Mouse (Mus musculus) MEL (cell line): Measurements from ENCODE around the gene Calcrl.

Experiments used
- CTCF ChIP-seq, 3 experiments: IDR thresholded peaks in 2 of 3; conservative IDR thresholded peaks in 1 of 3; 2 replicates each; pipeline ENCODE4 v1.5.1; 2011 to 2012; ENCODE audit warnings: low read length in 3 of 3, low read depth in 2 of 3, mild to moderate bottlenecking in 2 of 3, improper control_type of control experiment in 1 of 3, inconsistent platforms in 1 of 3, mixed read lengths in 1 of 3, moderate library complexity in 1 of 3; ENCODE audit not compliant: control insufficient read depth in 1 of 3, insufficient read depth in 1 of 3, poor library complexity in 1 of 3, severe bottlenecking in 1 of 3
- EP300 ChIP-seq, 2 experiments: IDR thresholded peaks; 2 replicates each; pipeline ENCODE4 v1.6.1; 2011; ENCODE audit warnings: improper control_type of control experiment in 2 of 2, low read length in 2 of 2, low read depth in 1 of 2, mild to moderate bottlenecking in 1 of 2
- GATA1 ChIP-seq: IDR thresholded peaks from 2 replicates; pipeline ENCODE4 v1.6.1; 2011; ENCODE audit warnings: low read depth, low read length, improper control_type of control experiment
- JUND ChIP-seq: IDR thresholded peaks from 2 replicates; pipeline ENCODE4 v1.6.1; 2011; ENCODE audit warnings: low read depth, mild to moderate bottlenecking, improper control_type of control experiment, low read length
- KAT2A ChIP-seq: conservative IDR thresholded peaks from 2 replicates; pipeline ENCODE4 v1.6.1; 2012; ENCODE audit warnings: low read depth, low read length, improper control_type of control experiment, inconsistent platforms
- MAFK ChIP-seq: IDR thresholded peaks from 2 replicates; pipeline ENCODE4 v1.6.1; 2011; ENCODE audit warnings: low read depth, mild to moderate bottlenecking, low read length, improper control_type of control experiment, borderline replicate concordance
- MAX ChIP-seq: IDR thresholded peaks from 2 replicates; pipeline ENCODE4 v1.6.1; 2011; ENCODE audit warnings: low read length, improper control_type of control experiment
- MYC ChIP-seq: IDR thresholded peaks from 2 replicates; pipeline ENCODE4 v1.6.1; 2011; ENCODE audit warnings: low read depth, mild to moderate bottlenecking, low read length, improper control_type of control experiment, moderate library complexity
- NRF1 ChIP-seq: IDR thresholded peaks from 2 replicates; pipeline ENCODE4 v1.6.1; 2014; ENCODE audit warnings: low read depth, mild to moderate bottlenecking, inconsistent platforms, low read length, improper control_type of control experiment, moderate library complexity; ENCODE audit not compliant: poor library complexity, insufficient read depth, severe bottlenecking
- POLR2A ChIP-seq, 2 experiments: IDR thresholded peaks; 2 replicates each; pipeline ENCODE4 v1.6.1; 2011 to 2012; ENCODE audit warnings: low read length in 2 of 2, mild to moderate bottlenecking in 2 of 2, control low read depth in 1 of 2, improper control_type of control experiment in 1 of 2, low read depth in 1 of 2, moderate library complexity in 1 of 2; ENCODE audit not compliant: control insufficient read depth in 1 of 2, insufficient read depth in 1 of 2, poor library complexity in 1 of 2
- POLR2AphosphoS5 ChIP-seq: IDR thresholded peaks from 2 replicates; pipeline ENCODE4 v1.6.1; 2012; ENCODE audit warnings: low read depth, borderline replicate concordance, mild to moderate bottlenecking, inconsistent platforms, low read length, moderate library complexity, mixed read lengths
- USF1 ChIP-seq: IDR thresholded peaks from 2 replicates; pipeline ENCODE4 v1.6.1; 2014; ENCODE audit warnings: low read depth, mild to moderate bottlenecking, inconsistent platforms, low read length, improper control_type of control experiment, moderate library complexity
- ZC3H11A ChIP-seq: IDR thresholded peaks from 2 replicates; pipeline ENCODE4 v1.6.1; 2012; ENCODE audit warnings: low read depth, mild to moderate bottlenecking, inconsistent platforms, low read length, improper control_type of control experiment
- ZKSCAN1 ChIP-seq: IDR thresholded peaks from 2 replicates; pipeline ENCODE4 v1.6.1; 2012; ENCODE audit warnings: low read depth, mild to moderate bottlenecking, inconsistent platforms, low read length, improper control_type of control experiment, moderate library complexity

DNA sequence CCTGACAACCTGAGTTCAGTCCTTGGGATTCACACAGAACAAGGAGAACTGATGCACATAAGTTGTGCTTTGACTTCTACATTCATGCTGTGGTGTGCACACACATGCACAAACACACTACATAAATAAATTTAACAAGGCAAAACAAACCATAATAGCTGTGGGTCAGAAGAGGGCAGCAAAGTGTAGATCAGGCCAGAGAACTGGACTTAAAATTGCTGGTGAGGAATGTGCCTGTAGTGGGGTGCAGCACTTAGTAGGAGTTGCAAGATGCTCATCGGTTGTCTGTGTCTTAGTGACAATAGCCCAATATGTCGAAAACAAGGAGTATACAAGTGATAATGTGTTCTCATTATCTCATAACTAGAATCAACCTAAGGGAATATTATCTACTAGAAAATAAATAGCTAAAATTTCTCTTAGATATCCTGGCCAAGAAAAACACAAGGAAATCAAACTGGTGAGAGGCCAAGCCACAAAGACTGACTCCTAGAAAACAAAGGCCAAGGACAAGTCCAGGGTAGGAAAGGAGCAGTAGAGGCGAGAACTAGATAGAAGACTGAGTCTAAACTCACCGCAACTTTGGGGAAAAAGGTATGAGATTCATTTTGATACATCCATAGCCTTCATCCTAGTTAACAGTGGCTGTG lies 132.7 kb downstream of the Calcrl start:
- TF ChIP-seq POLR2A (IDR thresholded peaks at IDR 0.05; ENCODE audit: control insufficient read depth in 1 of 2, insufficient read depth in 1 of 2, low read depth in 1 of 2, low read length in 2 of 2, poor library complexity in 1 of 2) (no peak), MAFK (no peak), EP300 (IDR thresholded peaks at IDR 0.05; ENCODE audit: low read depth in 1 of 2, low read length in 2 of 2) (no peak), POLR2AphosphoS5 (no peak), USF1 (no peak), CTCF (IDR thresholded peaks at IDR 0.05 in 2 of 3, conservative IDR thresholded peaks at IDR 0.05 in 1 of 3; ENCODE audit: control insufficient read depth in 1 of 3, insufficient read depth in 1 of 3, low read depth in 2 of 3, low read length in 3 of 3, poor library complexity in 1 of 3, severe bottlenecking in 1 of 3) (no peak), KAT2A (no peak), MAX (no peak), GATA1 (no peak), JUND (no peak), ZC3H11A (no peak), MYC (no peak), NRF1 (no peak), ZKSCAN1 (no peak)
